Mouse (Mus musculus) cortical plate, adult 2 months (tissue): ENCODE measurements around the gene Atp8a1.

Experiments
- CTCF ChIP-seq: fragments of 200-500 bp; IDR thresholded peaks from 2 replicates; pipeline ENCODE4 v1.5.1; 2011; ENCODE audit warnings: mild to moderate bottlenecking, control low read depth, low read length; ENCODE audit not compliant: insufficient read depth; ENCODE audit errors: extremely low read depth
- POLR2A ChIP-seq: fragments of 200-500 bp; IDR thresholded peaks from 2 replicates; pipeline ENCODE4 v1.6.1; 2011; ENCODE audit warnings: mild to moderate bottlenecking, low read length, control low read depth; ENCODE audit not compliant: insufficient read depth; ENCODE audit errors: extremely low read depth

DNA sequence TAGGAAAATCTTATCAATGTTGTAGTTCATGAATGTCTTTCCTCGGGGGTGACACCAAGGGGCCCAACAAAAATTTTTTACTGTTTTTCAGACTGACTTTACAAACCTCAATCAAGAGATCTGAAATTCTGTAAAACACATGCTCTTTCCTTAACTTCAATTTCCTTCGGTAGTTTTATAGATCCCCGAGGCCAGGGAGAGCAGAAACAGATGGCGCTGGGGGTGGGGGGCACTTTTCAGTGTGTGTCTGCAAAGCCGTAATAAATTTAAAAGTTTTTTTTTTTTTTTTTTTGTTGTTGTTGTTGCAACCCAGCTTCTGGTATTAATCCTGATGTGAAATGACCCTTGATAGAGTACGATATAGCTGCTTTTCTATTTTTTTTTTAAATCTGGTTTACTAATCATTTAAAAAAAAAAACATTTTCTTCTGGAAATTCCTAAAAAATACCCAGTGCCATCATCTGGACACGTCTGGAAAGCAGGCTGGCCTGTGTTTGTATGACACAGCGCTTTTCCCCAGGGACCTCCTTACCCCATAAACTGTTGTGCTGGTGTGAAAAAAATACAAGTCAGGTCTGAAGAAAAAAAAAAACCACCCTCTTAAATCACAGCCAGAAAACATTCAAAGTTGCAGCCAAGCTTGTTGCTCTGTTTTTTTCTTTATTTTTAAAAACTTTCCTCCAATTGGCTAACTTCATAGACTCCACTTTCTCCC, 205.7 kb downstream of the Atp8a1 start:
- TF ChIP-seq CTCF (no peak), POLR2A (no peak)
